Mouse (Mus musculus): ENCODE data around the gene Heatr6.

Gene Heatr6

DNA sequence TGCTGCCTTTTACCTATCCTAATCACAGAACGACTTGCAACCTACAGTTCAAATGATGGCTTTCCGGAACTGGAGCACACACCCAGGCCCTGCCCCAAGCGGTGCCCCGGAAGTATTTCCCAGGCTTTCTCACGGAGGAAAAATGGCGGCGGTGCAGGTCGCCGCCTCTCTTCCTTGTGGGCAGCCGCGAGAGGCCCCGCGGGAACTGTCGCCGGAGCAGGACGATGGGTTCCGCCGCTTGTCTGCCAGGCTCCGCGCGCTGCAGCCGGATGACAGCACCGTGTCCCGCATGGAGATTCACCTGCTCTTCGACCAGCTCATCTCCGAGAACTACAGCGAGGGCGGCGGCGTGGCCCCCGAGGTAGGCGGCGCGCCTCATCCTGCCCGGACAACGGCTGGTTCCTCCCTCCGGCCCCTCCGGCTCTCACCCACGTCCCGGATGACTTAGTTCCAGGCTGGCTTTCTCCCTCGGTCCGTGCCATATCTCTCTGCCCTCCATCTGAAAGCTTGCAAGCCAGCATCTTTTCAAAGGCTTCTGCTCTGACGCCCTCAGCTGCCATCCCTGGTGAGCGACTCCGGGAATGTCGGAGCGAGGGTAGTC, at the start of gene Heatr6:
TSS of gene Heatr6 (plus strand) at position 116 of the 601 bp plus-strand sequence.
- peak; percentile 94 for DNase-seq

DNA sequence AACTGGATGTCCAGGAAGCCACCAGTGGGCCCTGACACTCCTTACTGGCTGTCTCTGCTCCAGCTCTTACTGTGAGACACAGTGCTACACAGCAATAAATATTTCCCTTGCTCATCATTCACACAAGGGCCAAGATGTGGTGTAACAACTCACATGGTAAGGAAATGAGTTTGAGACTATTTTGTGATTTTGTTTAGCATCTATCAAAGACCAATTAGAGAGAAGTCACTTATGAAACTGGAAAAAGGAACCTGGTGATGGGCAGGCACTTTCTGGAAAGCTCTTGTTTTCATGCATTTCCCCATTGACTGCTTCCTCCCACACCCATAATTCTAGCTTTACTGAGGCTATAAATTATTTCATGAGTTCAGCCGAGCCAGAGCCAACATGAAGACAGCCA, 49.8 kb upstream of the Heatr6 start, which contains the start of gene Wfdc17:
TSS of gene Wfdc17 (plus strand) at position 287 of the 400 bp plus-strand sequence.
- DNase-seq = no peak

DNA sequence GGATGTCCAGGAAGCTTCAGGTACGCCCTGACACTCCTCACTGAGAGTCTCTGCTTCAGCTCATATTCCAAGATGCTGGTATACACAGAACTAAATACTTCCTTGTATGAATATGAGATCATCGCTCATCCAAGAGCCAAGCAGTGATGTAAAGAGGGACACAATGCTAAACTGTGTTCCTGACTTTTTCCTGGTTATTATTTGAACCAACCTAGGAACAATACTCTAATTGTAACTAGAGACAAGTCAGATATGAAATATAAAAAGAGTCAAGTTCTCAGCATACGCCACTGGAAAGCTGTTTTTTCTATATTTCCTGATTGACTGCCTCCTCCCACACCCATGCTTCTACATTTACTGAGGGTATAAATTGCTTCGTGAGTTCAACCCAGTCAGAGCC, 44.8 kb upstream of the Heatr6 start, which contains the start of gene Wfdc18:
TSS of gene Wfdc18 (plus strand) at position 301 of the 400 bp plus-strand sequence.
- DNase-seq = no peak

- DNase-seq = peak; percentile 9
Measured at GRCm38 (mm10) chr11:83709683-83710082, 43.8 kb upstream of the Heatr6 start.

- DNase-seq = no peak
Measured at GRCm38 (mm10) chr11:83712671-83713070, 40.8 kb upstream of the Heatr6 start.

DNA sequence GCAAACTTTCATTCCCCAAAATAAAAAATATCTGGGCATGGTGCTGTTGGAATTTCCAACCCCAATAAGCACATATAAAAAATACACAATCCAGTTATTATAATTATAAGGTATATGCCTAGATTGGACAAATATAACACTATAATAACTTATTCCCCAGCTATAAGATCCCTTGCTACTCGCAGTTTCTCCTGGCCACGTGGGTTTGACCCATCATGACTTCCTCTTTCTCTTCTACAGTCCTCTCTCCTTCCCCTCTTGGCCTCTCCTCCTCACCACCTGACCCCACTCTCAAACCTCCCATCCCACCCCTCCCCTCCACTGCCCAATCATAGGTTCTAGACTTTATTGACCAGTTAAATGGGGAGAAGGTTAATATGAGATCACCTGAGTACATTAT, 39.6 kb upstream of the Heatr6 start:
- no peak for DNase-seq

GRCm38 (mm10) chr11:83717042-83717665, 36.3 kb upstream of the Heatr6 start:
- no peak for DNase-seq

GRCm38 (mm10) chr11:83720766-83721165, 32.7 kb upstream of the Heatr6 start:
- DNase-seq = no peak

DNA sequence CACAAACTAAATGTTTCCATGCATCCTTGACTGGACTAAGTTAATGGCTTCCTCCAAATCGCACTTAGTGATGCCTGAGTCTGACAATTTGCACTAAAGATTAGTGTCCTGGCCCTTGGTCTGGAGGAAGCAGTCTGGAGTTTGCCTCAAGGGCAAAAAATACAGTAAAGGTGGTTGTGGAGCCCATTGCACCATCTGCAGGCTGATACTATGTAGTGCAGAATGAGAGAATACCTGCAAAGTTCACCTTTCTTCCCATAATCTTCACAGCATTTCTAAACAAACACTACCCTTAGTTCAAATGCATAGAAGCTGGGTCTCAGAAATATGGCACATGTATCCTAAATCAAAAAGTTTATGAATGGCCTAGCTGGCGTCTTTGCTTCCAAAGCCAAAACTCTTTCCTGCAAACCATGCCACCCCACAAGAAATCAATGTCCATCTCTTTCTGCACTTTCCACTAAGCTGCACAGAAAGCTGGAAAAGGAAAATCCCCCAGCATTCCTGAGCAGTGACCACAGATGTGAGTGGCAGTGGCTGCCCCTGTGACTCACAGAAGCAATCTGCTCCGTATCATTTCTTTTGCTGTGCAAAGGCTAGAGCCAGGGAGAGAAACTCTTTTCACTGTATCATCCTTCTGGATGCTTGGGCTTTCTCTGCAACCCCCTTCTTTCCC, 24.6 kb upstream of the Heatr6 start:
- no peak for DNase-seq

DNA sequence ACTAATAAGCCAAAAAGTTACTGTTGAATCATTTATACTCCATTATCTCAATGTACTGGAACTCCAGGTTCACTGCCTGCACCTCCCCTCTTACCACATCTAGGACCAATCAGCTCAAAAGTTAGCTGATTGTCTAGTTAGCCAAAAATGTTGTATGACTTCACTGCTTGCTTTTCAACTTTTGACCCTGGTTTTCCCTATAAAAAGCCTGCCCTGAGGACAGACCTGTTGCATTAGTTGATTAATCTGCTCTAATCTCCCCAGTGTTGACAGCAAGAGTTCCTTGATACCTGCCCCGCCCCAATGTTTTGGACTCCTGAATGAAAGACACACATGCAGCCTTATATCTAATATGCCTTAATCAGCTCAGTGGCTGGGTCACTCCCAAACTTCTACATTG, 22.4 kb upstream of the Heatr6 start:
- DNase-seq = no peak

- DNase-seq = no peak
Measured at GRCm38 (mm10) chr11:83733071-83733640, 20.3 kb upstream of the Heatr6 start.

DNA sequence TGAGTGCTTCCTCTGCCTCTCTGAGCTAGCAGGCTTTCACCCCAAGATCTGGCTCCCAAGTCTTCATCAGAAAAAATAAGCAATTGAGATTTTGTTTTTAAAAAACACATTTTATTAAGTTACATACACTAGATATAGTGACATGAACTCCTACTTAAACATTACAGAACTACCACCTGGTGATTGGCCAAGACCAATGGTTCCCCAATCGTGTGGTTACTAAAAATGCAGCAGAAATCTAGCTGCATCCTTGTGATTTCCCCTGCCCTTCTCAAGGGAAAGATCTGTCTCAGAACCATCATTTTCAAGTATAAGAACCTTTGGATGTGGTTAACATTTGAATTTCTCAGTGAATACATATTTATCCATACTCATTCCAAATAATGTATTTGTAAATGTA, 19.3 kb upstream of the Heatr6 start:
- DNase-seq = no peak

GRCm38 (mm10) chr11:83735881-83736280, 17.6 kb upstream of the Heatr6 start:
- DNase-seq = no peak

DNA sequence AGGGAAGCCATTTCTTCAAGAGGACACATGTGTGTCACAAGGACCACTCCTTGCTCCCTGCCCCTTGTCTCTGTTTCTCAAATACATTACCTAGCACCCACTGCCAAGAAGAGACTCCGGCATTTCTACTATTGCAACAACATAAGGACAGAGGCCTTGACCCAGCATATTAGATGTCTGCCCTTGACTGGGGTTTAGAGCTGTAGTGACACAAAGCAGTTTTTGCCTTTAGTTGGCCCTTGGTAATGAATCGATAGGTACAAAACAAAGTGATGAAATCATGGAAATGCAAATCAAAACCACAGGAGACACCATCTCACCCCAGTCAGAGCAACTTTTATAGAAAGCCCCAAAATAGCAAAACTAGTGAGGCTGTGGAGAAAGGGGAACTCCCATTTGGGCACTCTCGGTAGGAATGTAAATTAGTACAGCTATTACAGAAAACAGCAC, 16.4 kb upstream of the Heatr6 start:
- DNase-seq = peak; percentile 47

GRCm38 (mm10) chr11:83739241-83739640, 14.3 kb upstream of the Heatr6 start:
- peak; percentile 63 for DNase-seq

GRCm38 (mm10) chr11:83740443-83740991, 13.0 kb upstream of the Heatr6 start:
- DNase-seq = no peak

- DNase-seq = no peak
Measured at GRCm38 (mm10) chr11:83741841-83742240, 11.7 kb upstream of the Heatr6 start.

DNA sequence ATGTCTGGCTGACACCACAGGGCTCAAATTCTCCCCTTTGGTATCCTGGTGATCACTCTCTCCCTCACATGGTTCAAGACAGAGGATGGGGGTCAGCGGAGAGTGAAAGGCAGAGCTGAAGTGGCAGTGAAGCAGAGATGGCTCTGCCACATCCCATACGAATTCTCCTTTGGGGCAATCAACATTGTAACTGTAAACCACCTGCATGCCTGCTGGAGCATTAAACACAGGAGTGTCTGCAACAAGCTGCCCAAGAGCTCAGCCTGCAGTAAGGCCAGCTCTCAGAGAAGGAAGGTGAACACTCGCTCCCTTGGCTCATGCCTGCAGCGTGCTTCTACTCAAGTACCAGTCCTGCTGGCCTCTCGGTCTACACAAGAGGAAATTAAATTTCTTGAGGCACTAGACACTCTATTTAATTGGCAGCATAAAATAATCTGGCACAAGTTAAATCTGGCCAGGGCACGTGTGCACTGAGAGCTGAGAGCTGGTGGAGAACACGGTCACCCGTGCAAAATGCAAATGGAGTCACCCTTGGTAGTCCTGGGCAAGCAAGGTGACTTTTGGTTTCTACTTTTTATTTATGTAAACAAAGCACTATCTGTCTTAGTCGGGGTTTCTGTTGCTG, 10.7 kb upstream of the Heatr6 start:
- no peak for DNase-seq

GRCm38 (mm10) chr11:83743525-83743924, 10.0 kb upstream of the Heatr6 start:
- no peak for DNase-seq

- no peak for DNase-seq
Measured at GRCm38 (mm10) chr11:83746152-83746551, 7.3 kb upstream of the Heatr6 start.

GRCm38 (mm10) chr11:83746681-83747080, 6.8 kb upstream of the Heatr6 start, which contains the start of gene Wfdc21:
Gene Wfdc21, plus strand, starts transcription at chr11:83746940.
- DNase-seq = no peak

DNA sequence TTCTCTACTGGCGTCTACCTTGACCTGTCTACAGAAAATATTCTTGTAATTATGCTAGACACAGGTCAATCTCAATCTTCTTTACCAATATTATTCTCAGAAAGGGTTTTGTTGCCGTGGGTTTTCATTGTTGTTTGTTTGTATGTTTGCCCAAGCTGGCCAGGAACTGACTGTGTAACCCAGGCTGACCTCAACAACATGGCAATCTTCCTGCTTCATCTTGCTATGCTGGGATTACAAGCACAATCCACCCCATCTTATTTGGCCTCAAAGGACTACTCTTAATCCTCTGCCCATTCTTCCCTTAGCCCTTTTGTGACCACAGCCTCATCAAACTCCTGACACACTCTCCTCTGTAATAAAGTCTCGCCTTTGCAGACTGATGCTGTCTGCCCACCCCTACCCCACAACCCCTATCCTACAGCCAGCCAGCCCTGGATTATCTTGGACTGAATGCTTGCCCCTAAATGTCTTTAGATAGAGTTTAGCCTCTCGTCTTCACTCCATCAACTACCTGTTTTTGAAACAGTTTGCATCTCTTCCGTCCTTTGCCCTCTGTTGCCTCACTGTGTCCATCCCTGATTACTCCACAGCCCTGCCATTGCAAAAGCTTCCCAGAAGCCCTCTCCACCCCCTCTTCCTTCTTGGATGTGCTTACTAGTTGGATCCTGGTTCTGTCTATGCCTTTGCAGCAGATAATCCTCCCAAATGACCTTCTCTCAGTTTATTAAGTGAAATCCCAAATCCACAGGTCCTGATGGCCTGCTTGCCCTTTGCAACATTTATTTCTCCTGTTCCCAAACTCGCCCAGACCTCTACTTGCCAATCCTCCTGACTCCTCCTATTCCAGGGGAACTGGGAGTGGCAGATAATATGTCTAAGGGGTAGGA, 5.9 kb upstream of the Heatr6 start:
- DNase-seq = no peak

All from layer of hippocampus, adult 9-11 months (tissue).